Mouse (Mus musculus) cerebellum, adult 2 months (tissue): ENCODE data around the gene Ttll11. TPM values are rescaled to one million over a fixed set of nuclear protein-coding genes. Genes with fewer than 3 reads are reported as not detected.

Experiments used
- DNase-seq, 2 experiments: peaks; one replicate each; pipeline ENCODE4 v3.0.0; 2021
- H3K27ac ChIP-seq: fragments of 200-500 bp; 2 replicates; pipeline ENCODE4 v1.5.1; 2012; ENCODE audit warnings: low read length, control low read depth, inconsistent platforms; ENCODE audit not compliant: insufficient read depth
- H3K27me3 ChIP-seq: fragments of 200-500 bp; 2 replicates; pipeline ENCODE4 v1.6.1; 2012; ENCODE audit warnings: inconsistent platforms, mild to moderate bottlenecking, low read length, moderate library complexity; ENCODE audit not compliant: control insufficient read depth, insufficient read depth
- H3K4me1 ChIP-seq: fragments of 200-500 bp; 2 replicates; pipeline ENCODE4 v1.6.1; 2011; ENCODE audit warnings: low read length; ENCODE audit not compliant: control insufficient read depth, insufficient read depth
- H3K4me3 ChIP-seq: fragments of 200-500 bp; replicated peaks from 2 replicates; pipeline ENCODE3; 2011; ENCODE audit warnings: mild to moderate bottlenecking, low read depth, low read length, control low read depth; ENCODE audit not compliant: insufficient read depth
- CTCF ChIP-seq: fragments of 200-500 bp; IDR thresholded peaks from 2 replicates; pipeline ENCODE4 v1.5.1; 2011; ENCODE audit warnings: low read depth, mild to moderate bottlenecking, control low read depth, low read length, moderate library complexity, borderline replicate concordance; ENCODE audit not compliant: insufficient read depth
- POLR2A ChIP-seq: fragments of 200-500 bp; IDR thresholded peaks from 2 replicates; pipeline ENCODE4 v1.6.1; 2011; ENCODE audit warnings: low read length, control low read depth, borderline replicate concordance; ENCODE audit not compliant: insufficient read depth
- WGBS: fragments of 180-500 bp; shearing (Covaris S2); methylation state at CpG from one replicate; pipeline ENCODE4 v1.1.7; 2018; 5-methylcytosine and 5-hydroxymethylcytosine counted together
- polyA plus RNA-seq: library from polyadenylated mRNA; depleted of rRNA; stranded (reverse); fragments of >200 nt; gene quantifications from 2 replicates; pipeline ENCODE4 v1.2.3, GENCODE M21; 2012

Ttll11 gene
- polyA plus RNA-seq, 1 experiment: 21.4 TPM

- H3K27ac ChIP-seq: no peak overlapping the region
- WGBS: 81% methylated on average over 13 of the region's 13 CpGs
- TF ChIP-seq CTCF: no peak
- no peak for TF ChIP-seq POLR2A
Measured at GRCm38 (mm10) chr2:35739669-35740254, 240.0 kb downstream of the Ttll11 start.

GRCm38 (mm10) chr2:35737467-35738027, 242.2 kb downstream of the Ttll11 start:
- TF ChIP-seq CTCF: no peak
- no peak for TF ChIP-seq POLR2A
- WGBS: 84% methylated on average over 7 of the region's 7 CpGs
- H3K4me1 ChIP-seq: no peaks in the 10 kb centered on the region
- no peak overlapping the region for H3K27ac ChIP-seq
- no peak for DNase-seq
- H3K4me3 ChIP-seq: no peak overlapping the region
- no peaks in the 10 kb centered on the region for H3K27me3 ChIP-seq

More at GRCm38 (mm10) chr2:35739669-35740254, 240.0 kb downstream of the Ttll11 start:
- no peak overlapping the region for H3K4me3 ChIP-seq
- no peaks in the 10 kb centered on the region for H3K27me3 ChIP-seq
- DNase-seq: no peak
- H3K4me1 ChIP-seq: peaks cover 11% of the 10 kb centered on the region

- Histone ChIP-seq H3K27me3 (no peaks in the 10 kb centered on the region), H3K27ac (no peak overlapping the region), H3K4me1 (no peaks in the 10 kb centered on the region), H3K4me3 (no peak overlapping the region)
- no peak for DNase-seq
- TF ChIP-seq POLR2A (no peak), CTCF (no peak)
- WGBS: 84% methylated on average over 2 of the region's 2 CpGs
Measured at GRCm38 (mm10) chr2:35736061-35736460, 243.7 kb downstream of the Ttll11 start.

GRCm38 (mm10) chr2:35735001-35735400, 244.7 kb downstream of the Ttll11 start:
- DNase-seq: no peak
- WGBS: 100% methylated on average over 2 of the region's 2 CpGs

GRCm38 (mm10) chr2:35731671-35732449, 247.9 kb downstream of the Ttll11 start:
- H3K27me3 ChIP-seq: no peaks in the 10 kb centered on the region
- TF ChIP-seq CTCF: no peak
- no peak overlapping the region for H3K27ac ChIP-seq
- H3K4me3 ChIP-seq: no peak overlapping the region
- DNase-seq: no peak
- WGBS: 37% methylated on average over 18 of the region's 18 CpGs
- H3K4me1 ChIP-seq: peaks cover 16% of the 10 kb centered on the region

More at GRCm38 (mm10) chr2:35735001-35735400, 244.7 kb downstream of the Ttll11 start:
- no peak for TF ChIP-seq POLR2A
- peak; percentile 46; the same call in 1 of the 2 replicates for TF ChIP-seq CTCF
- Histone ChIP-seq H3K27me3 (no peaks in the 10 kb centered on the region), H3K4me1 (no peaks in the 10 kb centered on the region), H3K27ac (no peak overlapping the region), H3K4me3 (no peak overlapping the region)

GRCm38 (mm10) chr2:35729077-35730065, 250.3 kb downstream of the Ttll11 start:
- WGBS: 54% methylated on average over 16 of the region's 16 CpGs
- H3K27me3 ChIP-seq: no peaks in the 10 kb centered on the region
- TF ChIP-seq CTCF (no peak), POLR2A (no peak)
- H3K27ac ChIP-seq: peak overlapping the region; percentile 53; the same call in 1 of the 2 replicates
- DNase-seq: no peak
- no peak overlapping the region for H3K4me3 ChIP-seq
- H3K4me1 ChIP-seq: peaks cover 19% of the 10 kb centered on the region

- DNase-seq: no peak
- Histone ChIP-seq H3K27ac (peak overlapping the region; percentile 19; the same call in 1 of the 2 replicates), H3K4me3 (no peak overlapping the region), H3K27me3 (no peaks in the 10 kb centered on the region), H3K4me1 (peaks cover 22% of the 10 kb centered on the region)
- no peak for TF ChIP-seq POLR2A
- TF ChIP-seq CTCF: no peak
- 26% methylated on average over 5 of the region's 5 CpGs for WGBS
Measured at GRCm38 (mm10) chr2:35728633-35729032, 251.1 kb downstream of the Ttll11 start.
